Mouse (Mus musculus) right cerebral cortex, postnatal 10 days (tissue): ENCODE data around the gene Eno4.

Source experiments
- DNase-seq, 2 experiments: peaks; one replicate each; pipeline ENCODE4 v3.0.0; 2021; ENCODE audit warnings: low spot score in 2 of 2

Gene Eno4

DNA sequence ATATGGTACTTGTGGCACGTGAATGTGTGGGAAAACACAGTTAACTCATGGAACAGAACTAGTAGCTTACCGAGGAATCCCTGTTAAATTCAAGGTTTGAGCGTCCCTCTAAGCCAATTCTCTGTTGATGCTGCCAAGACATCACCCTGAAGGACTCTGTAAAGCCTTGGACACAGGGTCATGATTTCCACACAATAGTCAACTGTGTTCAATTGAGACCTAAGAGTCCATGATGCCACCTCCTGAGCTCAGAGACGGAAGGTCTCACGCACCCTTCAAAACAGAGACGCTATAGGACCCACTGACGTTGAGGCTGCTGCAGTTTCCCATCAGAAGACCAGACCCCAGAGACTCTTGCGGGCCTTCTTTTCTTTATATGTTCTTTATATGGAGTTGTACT, 30.9 kb downstream of the Eno4 start:
- no peak for DNase-seq

DNA sequence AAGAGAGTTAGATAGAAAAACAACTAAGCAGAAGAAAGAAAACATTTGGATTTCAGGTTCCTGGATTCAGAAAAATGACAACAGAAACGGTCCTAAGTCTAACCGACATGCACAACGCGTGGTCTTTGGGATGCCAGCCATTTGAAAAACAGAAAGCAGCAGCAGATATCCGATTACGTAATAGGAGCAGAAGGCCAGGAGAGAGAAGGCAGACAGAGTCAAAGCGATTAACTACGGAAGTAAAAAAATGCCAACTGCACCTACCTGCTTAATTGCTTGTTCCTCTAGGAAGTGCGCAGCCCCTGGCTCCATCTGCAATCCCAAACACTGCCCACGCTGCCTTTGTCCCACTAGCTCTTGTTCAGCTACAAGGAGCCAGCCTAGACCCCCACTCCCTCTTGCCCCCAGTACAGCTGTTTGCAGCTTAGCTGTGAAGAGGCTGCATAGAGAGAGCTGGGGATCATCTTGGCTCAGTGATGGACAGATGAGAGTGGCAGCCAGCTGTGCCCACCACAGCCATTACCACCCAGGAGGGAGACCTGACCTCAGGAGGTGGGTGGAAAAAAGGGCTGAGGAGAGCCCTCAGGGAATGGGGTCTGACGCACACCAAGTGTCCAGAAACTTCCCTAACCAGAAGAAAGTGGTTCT, 32.1 kb downstream of the Eno4 start:
- DNase-seq: no peak

DNA sequence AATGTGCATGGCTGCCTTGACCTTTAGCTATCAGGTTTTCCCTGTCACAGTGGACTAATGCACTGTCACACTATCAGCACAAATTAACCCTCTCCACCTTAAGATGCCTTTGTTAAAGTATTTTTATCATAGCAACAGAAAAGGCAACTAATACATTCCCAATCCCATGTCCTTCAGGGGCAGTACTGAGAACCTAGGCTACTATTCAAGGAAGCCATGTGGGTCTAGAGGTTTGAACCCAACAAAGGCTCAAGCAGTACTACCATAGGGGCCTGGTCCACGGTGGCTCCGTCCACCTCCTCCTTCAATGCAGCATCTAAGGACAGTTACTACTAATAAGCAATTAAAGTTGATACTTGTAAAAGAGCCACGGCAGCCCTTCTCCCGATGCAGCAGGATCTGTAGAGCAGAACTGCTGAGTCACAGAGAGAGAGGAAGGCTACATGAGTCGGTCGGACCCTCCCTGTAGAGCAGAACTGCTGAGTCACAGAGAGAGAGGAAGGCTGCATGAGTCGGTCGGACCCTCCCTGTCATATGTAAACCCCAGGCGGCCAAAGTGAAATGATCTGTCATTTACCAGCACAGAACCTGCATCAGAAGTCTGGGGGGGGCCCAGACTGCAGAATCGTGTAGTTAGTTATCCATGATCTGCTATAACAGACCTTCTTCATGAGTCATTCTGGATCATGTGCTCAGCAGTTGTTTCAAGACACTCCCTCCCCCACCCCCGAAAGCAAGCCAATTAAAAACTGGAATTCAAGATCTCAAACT, 35.4 kb downstream of the Eno4 start:
- peak in 1 of 2 experiments; percentile 41 for DNase-seq

DNA sequence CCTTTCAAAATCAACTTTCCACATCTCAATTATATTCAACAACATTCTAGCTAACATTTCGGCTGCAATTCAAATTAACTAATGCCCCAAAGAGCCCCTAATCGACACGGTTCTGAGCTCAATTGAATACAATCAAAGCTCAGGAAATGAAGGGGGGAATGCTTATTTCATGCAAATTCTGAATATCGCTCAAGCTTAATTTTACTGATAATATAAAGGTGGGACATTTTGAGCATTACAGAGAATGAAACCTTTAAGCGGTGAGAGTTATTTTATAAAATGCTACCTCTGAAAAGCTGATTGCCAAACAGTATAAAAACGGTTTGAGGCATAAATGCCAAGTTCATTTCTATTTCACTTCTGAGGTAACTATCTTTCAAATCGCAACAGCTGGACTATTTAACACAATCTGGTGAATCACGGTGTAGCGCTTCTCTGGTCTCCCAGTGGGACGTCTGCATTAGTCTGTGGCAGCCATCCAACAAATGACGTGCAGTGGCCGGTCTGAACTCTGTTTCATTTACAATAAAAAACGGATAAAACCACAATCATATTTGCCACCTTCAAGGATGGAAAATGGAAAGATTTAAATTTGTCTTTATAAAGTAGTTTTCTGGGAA, 36.3 kb downstream of the Eno4 start:
- no peak for DNase-seq

DNA sequence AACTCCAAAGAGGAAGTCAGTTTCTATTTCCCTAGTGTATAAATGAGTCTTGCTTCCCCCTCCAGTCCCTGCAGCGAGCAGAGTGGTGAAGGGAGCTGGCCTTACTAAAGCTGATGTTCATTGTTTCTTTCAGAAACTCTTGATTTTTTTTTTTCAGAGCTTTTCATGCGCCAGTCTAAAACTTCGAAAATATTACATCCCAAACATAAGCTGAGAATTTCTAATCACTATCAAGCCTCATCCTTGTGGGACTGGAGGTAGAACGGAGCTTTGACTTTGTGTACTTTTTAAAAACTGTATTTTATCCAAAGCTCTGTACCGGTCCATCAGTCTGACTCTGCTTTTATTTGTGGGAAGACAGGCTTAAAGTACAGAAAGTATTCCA, 36.8 kb downstream of the Eno4 start:
- no peak for DNase-seq

DNA sequence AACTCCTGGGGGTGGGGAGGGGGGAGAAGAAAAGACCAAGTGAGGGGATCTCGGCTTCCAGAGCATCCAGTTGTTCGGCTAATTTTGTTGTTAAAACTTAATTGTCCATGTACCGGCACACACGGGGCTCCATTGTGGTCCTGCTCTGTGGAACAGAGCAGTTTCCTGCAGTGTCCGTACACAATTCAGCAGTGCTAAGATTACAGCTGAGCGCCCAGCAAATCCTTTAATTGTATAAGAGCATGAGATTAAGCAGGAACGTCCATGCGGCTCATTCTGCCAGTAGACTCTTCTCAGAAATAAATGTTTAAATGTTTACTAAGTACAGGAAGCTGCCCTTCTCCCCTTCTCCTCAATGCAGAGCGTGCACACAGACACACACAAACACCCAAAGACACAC, 38.3 kb downstream of the Eno4 start:
- no peak for DNase-seq

DNA sequence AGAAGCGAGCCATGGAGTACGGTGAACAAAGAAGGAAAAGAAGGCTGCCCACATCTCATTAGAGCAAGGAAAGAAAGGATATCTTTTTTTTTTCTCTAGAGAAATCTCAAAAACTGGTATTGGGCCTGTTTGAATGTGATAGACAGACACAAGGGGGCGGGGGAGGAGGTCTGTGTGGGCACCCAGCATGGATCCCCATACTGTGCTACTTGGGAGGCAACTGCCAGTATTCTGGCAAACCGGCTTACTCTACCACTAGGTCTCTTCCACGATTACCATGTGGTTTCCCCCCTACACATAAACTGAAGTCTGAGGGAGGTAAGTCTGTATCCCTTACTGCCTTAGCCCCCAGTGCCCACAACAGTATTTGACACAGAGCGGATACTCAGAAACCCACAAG, 59.6 kb downstream of the Eno4 start:
- no peak for DNase-seq

DNA sequence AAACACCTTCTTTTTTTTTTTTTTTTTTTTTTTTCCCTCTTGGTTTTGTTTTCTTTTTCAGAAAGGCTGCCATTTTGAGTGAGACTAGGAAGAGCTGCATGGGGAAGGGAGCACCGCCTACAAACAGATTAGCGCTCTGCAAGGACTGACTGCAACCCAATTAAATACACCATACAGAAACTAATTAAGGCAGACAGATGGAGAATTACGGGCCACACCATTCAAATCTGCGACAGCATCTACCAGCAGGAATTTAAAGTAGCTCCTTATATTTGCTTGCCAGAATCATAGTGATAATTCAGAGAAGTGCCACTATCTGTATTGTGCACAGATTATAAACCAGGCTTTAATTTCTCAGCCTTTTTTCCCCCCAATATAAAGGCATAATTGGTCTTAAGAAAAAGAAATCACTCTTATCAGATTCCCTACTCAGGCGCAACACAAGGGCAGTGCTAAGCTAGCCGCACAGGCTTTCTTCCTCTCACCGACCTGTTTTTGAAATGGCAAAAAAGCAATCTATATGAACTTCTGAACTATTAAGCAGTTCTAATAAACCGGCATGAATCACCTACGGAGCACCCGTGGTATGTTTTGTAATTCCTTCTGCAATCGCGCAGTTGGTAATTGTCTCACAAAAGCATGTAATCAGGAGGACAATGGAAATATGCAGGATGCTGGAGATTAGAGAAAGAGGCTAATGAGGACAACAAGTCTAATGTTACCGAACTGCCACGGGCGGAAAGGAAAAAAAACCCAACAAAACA, 63.5 kb downstream of the Eno4 start:
- peak; percentile 45 to 54 for DNase-seq

DNA sequence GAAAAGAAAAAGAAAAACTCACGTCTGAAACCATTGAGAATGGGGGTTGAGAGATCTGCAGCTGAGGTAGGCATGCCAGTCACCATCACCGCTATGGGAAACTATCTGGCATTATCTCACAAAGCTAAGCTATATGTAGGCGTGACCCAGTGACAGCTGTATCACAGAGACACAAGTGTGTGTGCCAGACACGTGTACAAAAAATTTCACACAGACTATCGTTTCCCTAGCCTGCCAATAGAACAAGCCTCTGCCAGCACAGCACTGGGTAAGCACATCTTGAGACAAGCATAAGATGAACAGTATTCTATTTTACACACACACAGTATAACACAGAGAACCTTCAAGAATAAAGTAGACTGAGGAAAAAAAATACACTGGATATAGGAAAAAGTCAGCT, 67.6 kb downstream of the Eno4 start:
- DNase-seq: peak in 1 of 2 experiments; percentile 58
